Mouse (Mus musculus): Measurements from ENCODE around the gene Zfp746. TPM values are rescaled to one million over a fixed set of nuclear protein-coding genes. Genes with fewer than 3 reads are reported as not detected.

Gene Zfp746
- total and polyA plus RNA-seq, 3 experiments = 17.8 to 22.1 TPM; not detected in 1

GRCm38 (mm10) chr6:48081952-48082351 is 4.4 kb downstream of the Zfp746 start:
- peaks cover 0 to 19% of the 10 kb centered on the region in 2 experiments; a peak in 3 of 4 replicates for H3K4me1 ChIP-seq (ENCODE audit: control insufficient read depth in 1 of 2, insufficient read depth in 2 of 2, low read length in 2 of 2)
- no peaks in the 10 kb centered on the region for H3K9me3 ChIP-seq (replicated peaks; ENCODE audit: insufficient read depth, low read length)
- H3K27me3 ChIP-seq (ENCODE audit: control insufficient read depth in 1 of 2, insufficient read depth in 2 of 2, low read length in 2 of 2) = no peaks in the 10 kb centered on the region
- no peak overlapping the region for H3K9ac ChIP-seq (ENCODE audit: control insufficient read depth, low read depth, low read length, poor library complexity, severe bottlenecking)
- H3K36me3 ChIP-seq (ENCODE audit: control insufficient read depth in 1 of 2, insufficient read depth in 2 of 2, low read length in 2 of 2) = peaks cover 15 to 18% of the 10 kb centered on the region in 2 experiments
- DNase-seq (ENCODE audit: low read depth, low spot score) = no peak
- H3K27ac ChIP-seq (ENCODE audit: control insufficient read depth, low read depth, low read length) = no peak overlapping the region
- no peak for TF ChIP-seq ZNF384 (IDR thresholded peaks at IDR 0.05; ENCODE audit: low read depth, low read length)
- no peak for TF ChIP-seq ZC3H11A (IDR thresholded peaks at IDR 0.05; ENCODE audit: low read depth, low read length)
- no peak for TF ChIP-seq KAT2A (conservative IDR thresholded peaks at IDR 0.05; ENCODE audit: low read depth, low read length)
- no peak for TF ChIP-seq USF1 (IDR thresholded peaks at IDR 0.05; ENCODE audit: low read depth, low read length)
- no peak for TF ChIP-seq E2F4 (IDR thresholded peaks at IDR 0.05; ENCODE audit: borderline replicate concordance, low read depth, low read length)
- TF ChIP-seq MAFK (IDR thresholded peaks at IDR 0.05; ENCODE audit: borderline replicate concordance, low read depth, low read length) = no peak
- no peak for TF ChIP-seq ZMIZ1 (IDR thresholded peaks at IDR 0.05; ENCODE audit: low read depth, low read length)
- peaks cover 11% of the 10 kb centered on the region for H3K79me2 ChIP-seq (ENCODE audit: control insufficient read depth, insufficient read depth, low read length, poor library complexity)
- no peak overlapping the region for H3K4me3 ChIP-seq (ENCODE audit: control insufficient read depth in 1 of 2, insufficient read depth in 1 of 2, low read depth in 2 of 2, low read length in 2 of 2)

- no peak for TF ChIP-seq CHD1 (IDR thresholded peaks at IDR 0.05; ENCODE audit: low read depth, low read length)
- peaks cover 8% of the 10 kb centered on the region for H3K79me2 ChIP-seq (ENCODE audit: control insufficient read depth, insufficient read depth, low read length, poor library complexity)
- peaks cover 0 to 19% of the 10 kb centered on the region in 2 experiments; a peak in 3 of 4 replicates for H3K4me1 ChIP-seq (ENCODE audit: control insufficient read depth in 1 of 2, insufficient read depth in 2 of 2, low read length in 2 of 2)
- H3K27ac ChIP-seq (ENCODE audit: control insufficient read depth, low read depth, low read length) = no peak overlapping the region
- no peak for DNase-seq (ENCODE audit: low read depth, low spot score)
- no peaks in the 10 kb centered on the region for H3K9me3 ChIP-seq (replicated peaks; ENCODE audit: insufficient read depth, low read length)
- no peaks in the 10 kb centered on the region for H3K27me3 ChIP-seq (ENCODE audit: control insufficient read depth in 1 of 2, insufficient read depth in 2 of 2, low read length in 2 of 2)
- H3K36me3 ChIP-seq (ENCODE audit: control insufficient read depth in 1 of 2, insufficient read depth in 2 of 2, low read length in 2 of 2) = peaks cover 15 to 23% of the 10 kb centered on the region in 2 experiments
- H3K4me3 ChIP-seq (ENCODE audit: control insufficient read depth in 1 of 2, insufficient read depth in 1 of 2, low read depth in 2 of 2, low read length in 2 of 2) = no peak overlapping the region
- H3K9ac ChIP-seq (ENCODE audit: control insufficient read depth, low read depth, low read length, poor library complexity, severe bottlenecking) = no peak overlapping the region
These were observed 5.4 kb downstream of the Zfp746 start for GRCm38 (mm10) chr6:48081021-48081420.

GRCm38 (mm10) chr6:48073316-48073715 is 13.1 kb downstream of the Zfp746 start:
- no peaks in the 10 kb centered on the region for H3K9me3 ChIP-seq (replicated peaks; ENCODE audit: insufficient read depth, low read length)
- H3K9ac ChIP-seq (ENCODE audit: control insufficient read depth, low read depth, low read length, poor library complexity, severe bottlenecking) = no peak overlapping the region
- no peaks in the 10 kb centered on the region for H3K79me2 ChIP-seq (ENCODE audit: control insufficient read depth, insufficient read depth, low read length, poor library complexity)
- H3K27me3 ChIP-seq (ENCODE audit: control insufficient read depth in 1 of 2, insufficient read depth in 2 of 2, low read length in 2 of 2) = no peaks in the 10 kb centered on the region
- H3K4me3 ChIP-seq (ENCODE audit: control insufficient read depth in 1 of 2, insufficient read depth in 1 of 2, low read depth in 2 of 2, low read length in 2 of 2) = no peak overlapping the region
- peaks cover 0 to 23% of the 10 kb centered on the region in 2 experiments; a peak in 2 of 4 replicates for H3K36me3 ChIP-seq (ENCODE audit: control insufficient read depth in 1 of 2, insufficient read depth in 2 of 2, low read length in 2 of 2)
- no peak for DNase-seq (ENCODE audit: low read depth, low spot score)
- H3K27ac ChIP-seq (ENCODE audit: control insufficient read depth, low read depth, low read length) = no peak overlapping the region
- no peaks in the 10 kb centered on the region; a peak in 1 of 4 replicates for H3K4me1 ChIP-seq (ENCODE audit: control insufficient read depth in 1 of 2, insufficient read depth in 2 of 2, low read length in 2 of 2)
- TF ChIP-seq E2F4 (IDR thresholded peaks at IDR 0.05; ENCODE audit: borderline replicate concordance, low read depth, low read length) = no peak
- TF ChIP-seq MAZ (IDR thresholded peaks at IDR 0.05; ENCODE audit: low read depth, low read length) = no peak
- TF ChIP-seq MAFK (IDR thresholded peaks at IDR 0.05; ENCODE audit: borderline replicate concordance, low read depth, low read length) = no peak
- TF ChIP-seq KAT2A (conservative IDR thresholded peaks at IDR 0.05; ENCODE audit: low read depth, low read length) = no peak
- no peak for TF ChIP-seq ZC3H11A (IDR thresholded peaks at IDR 0.05; ENCODE audit: low read depth, low read length)
- no peak for TF ChIP-seq POLR2AphosphoS5 (IDR thresholded peaks at IDR 0.05; ENCODE audit: borderline replicate concordance, low read depth, low read length)
- no peak for TF ChIP-seq CHD1 (IDR thresholded peaks at IDR 0.05; ENCODE audit: low read depth, low read length)
- TF ChIP-seq RCOR1 (IDR thresholded peaks at IDR 0.05; ENCODE audit: low read depth, low read length) = no peak
- no peak for TF ChIP-seq TBP (IDR thresholded peaks at IDR 0.05; ENCODE audit: low read depth, low read length)
- TF ChIP-seq UBTF (IDR thresholded peaks at IDR 0.05; ENCODE audit: borderline replicate concordance, insufficient read depth, low read depth, low read length) = no peak
- TF ChIP-seq ELF1 (IDR thresholded peaks at IDR 0.05; ENCODE audit: low read depth, low read length) = no peak
- no peak for TF ChIP-seq SIN3A (IDR thresholded peaks at IDR 0.05; ENCODE audit: low read length)
- no peak for TF ChIP-seq CHD2 (IDR thresholded peaks at IDR 0.05; ENCODE audit: low read length)
- TF ChIP-seq USF2 (IDR thresholded peaks at IDR 0.05; ENCODE audit: borderline replicate concordance in 1 of 2, insufficient read depth in 1 of 2, low read depth in 1 of 2, low read length in 2 of 2) = no peak
- TF ChIP-seq HCFC1 (IDR thresholded peaks at IDR 0.05; ENCODE audit: low read depth, low read length) = no peak
- no peak for TF ChIP-seq GATA1 (IDR thresholded peaks at IDR 0.05; ENCODE audit: low read depth, low read length)

All from MEL (cell line).